Mouse (Mus musculus) forebrain, embryonic 13.5 days (tissue): ENCODE measurements around the gene Xlr3a. TPM values are rescaled to one million over a fixed set of nuclear protein-coding genes. Genes with fewer than 3 reads are reported as not detected.
"Not testable (repeated sequence)": the region's sequence is repeated elsewhere in the genome, so short reads cannot be mapped to it uniquely, and the experiment has no call there.

Experiments used
- ATAC-seq: fragments of 200-750 bp; cut with Nextera tagmentation; 2 replicates; pipeline ENCODE4 v1.8.0; 2017
- H3K27ac ChIP-seq: fragments of 300-500 bp; sonication (generic); 2 replicates; pipeline ENCODE4 v1.5.1; 2015; ENCODE audit warnings: inconsistent platforms, mild to moderate bottlenecking, moderate library complexity
- H3K27me3 ChIP-seq: fragments of 300-500 bp; sonication (generic); 2 replicates; pipeline ENCODE4 v1.6.1; 2015; ENCODE audit warnings: mild to moderate bottlenecking, inconsistent platforms
- H3K36me3 ChIP-seq: fragments of 300-500 bp; sonication (generic); 2 replicates; pipeline ENCODE4 v1.6.1; 2015; ENCODE audit warnings: mild to moderate bottlenecking, inconsistent platforms; ENCODE audit not compliant: poor library complexity, severe bottlenecking
- H3K4me1 ChIP-seq: fragments of 300-500 bp; sonication (generic); 2 replicates; pipeline ENCODE4 v1.6.1; 2015; ENCODE audit warnings: inconsistent platforms
- H3K4me2 ChIP-seq: fragments of 300-500 bp; sonication (generic); 2 replicates; pipeline ENCODE4 v1.6.1; 2015; ENCODE audit warnings: inconsistent platforms, mild to moderate bottlenecking, moderate library complexity
- H3K4me3 ChIP-seq: fragments of 300-500 bp; sonication (generic); 2 replicates; pipeline ENCODE4 v1.5.1; 2015; ENCODE audit warnings: mild to moderate bottlenecking, inconsistent platforms
- H3K9ac ChIP-seq: fragments of 300-500 bp; sonication (generic); 2 replicates; pipeline ENCODE4 v1.6.1; 2015; ENCODE audit warnings: mild to moderate bottlenecking, inconsistent platforms
- H3K9me3 ChIP-seq: fragments of 300-500 bp; sonication (generic); replicated peaks from 2 replicates; pipeline ENCODE4 v1.6.1; 2016; ENCODE audit warnings: inconsistent platforms
- WGBS: fragments of 180-500 bp; shearing (Covaris S2); methylation state at CpG from one replicate; pipeline ENCODE4 v1.1.7; 2015; 5-methylcytosine and 5-hydroxymethylcytosine counted together
- polyA plus RNA-seq: library from polyadenylated mRNA; unstranded; fragments of >200 nt; fragmentation: Nextera tagmentation; extraction: Ambion mirVana; gene quantifications from 2 replicates; pipeline ENCODE4 v1.2.1, GENCODE M21; 2015

The Xlr3a gene
- 2.9 and 3.4 TPM in 2 replicates for polyA plus RNA-seq

DNA sequence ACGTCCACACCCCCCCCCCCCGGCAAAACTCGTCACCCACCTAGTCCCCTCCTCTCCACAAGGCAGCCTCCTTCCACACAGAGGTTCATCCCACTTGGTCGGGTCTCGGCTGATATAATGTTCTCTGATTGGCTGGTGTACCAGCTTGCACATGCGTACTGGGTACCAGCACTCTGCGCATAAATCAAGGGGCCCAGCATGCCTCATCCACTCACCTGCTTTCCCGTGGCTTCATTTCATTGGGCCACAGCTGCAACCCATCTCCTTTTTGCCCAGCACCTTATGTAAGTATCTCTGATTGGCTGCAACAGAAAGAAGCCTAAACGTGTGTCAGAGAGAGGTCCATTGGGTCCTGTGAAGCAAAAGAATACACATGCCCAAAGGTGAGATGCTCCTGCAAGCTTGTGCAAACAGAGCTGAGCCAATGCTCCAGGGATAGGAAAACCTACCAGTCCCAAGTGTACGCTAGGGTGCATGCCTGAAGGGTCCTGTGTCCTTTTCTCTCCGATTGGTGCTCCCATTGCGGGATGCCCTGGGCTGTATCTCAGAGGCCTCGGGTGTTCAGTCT is at the start of gene Xlr3a:
Gene Xlr3a (minus strand): TSS at position 155 of the 568 bp plus-strand sequence.
- ATAC-seq, H3K36me3 ChIP-seq: not testable (repeated sequence)
- WGBS, result 73% methylated on average over 13 of the region's 13 CpGs

DNA sequence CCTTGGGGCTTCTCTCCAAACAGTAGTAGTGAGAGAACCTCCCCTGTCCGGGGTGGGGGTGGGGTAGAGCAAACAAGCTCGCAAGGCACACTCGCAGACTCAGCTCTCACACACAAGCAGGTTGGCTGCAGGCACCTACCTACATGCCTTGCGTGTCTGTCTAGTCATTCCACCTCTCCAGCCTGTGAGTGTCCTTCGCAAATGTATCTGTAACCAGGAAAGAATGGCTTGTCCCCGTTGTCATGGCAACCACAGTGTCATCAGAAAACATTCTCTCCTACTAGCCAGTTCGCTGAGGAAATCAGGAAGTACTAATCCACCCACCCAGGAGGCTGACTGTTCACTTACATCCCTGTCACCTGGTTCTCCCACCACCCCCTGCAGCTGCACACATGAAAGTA is 46.3 kb upstream of the Xlr3a start:
- not testable (repeated sequence) for H3K27ac ChIP-seq, H3K9me3 ChIP-seq, H3K9ac ChIP-seq, H3K27me3 ChIP-seq, H3K4me2 ChIP-seq, H3K36me3 ChIP-seq, H3K4me3 ChIP-seq, H3K4me1 ChIP-seq
- WGBS, result no CpG with 5 or more reads among the region's 7 CpGs
- ATAC-seq, result peak; percentile 66

More for the DNA sequence above, at the start of gene Xlr3a:
- H3K4me2 ChIP-seq, H3K9ac ChIP-seq, H3K4me3 ChIP-seq, H3K27ac ChIP-seq, H3K27me3 ChIP-seq, H3K9me3 ChIP-seq, H3K4me1 ChIP-seq: not testable (repeated sequence)

DNA sequence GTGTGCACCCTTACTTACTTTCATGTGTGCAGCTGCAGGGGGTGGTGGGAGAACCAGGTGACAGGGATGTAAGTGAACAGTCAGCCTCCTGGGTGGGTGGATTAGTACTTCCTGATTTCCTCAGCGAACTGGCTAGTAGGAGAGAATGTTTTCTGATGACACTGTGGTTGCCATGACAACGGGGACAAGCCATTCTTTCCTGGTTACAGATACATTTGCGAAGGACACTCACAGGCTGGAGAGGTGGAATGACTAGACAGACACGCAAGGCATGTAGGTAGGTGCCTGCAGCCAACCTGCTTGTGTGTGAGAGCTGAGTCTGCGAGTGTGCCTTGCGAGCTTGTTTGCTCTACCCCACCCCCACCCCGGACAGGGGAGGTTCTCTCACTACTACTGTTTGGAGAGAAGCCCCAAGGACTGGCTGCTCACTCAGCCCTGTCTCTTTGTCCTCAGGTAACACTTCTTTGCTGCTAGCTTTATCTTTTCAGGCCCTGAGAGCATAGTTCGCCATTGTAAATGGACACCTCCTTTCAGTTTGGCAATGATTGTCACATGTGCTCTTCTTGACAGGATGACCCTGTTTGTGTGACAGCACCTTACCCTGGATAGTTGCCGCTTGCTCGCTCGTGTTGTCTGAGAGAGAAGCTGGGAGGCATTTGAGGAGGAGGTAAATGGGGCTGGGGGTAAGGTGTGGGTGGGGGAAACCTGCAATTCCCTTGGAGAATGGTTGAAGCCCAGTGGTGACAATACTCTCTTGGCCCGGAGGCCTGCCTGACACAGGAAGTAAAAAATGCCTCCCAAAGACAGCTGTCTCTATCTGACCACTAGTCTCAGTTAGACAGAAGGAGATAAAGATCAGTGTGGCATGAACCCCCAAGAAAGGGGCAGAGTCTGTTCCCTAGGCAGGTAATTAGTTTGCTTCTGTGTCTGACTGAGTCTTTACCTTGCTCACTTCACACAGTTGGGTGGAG is 26.2 kb upstream of the Xlr3a start:
- peak; percentile 77 for ATAC-seq
- WGBS, result no CpG with 5 or more reads among the region's 12 CpGs
- H3K4me2 ChIP-seq, result not testable (repeated sequence)

DNA sequence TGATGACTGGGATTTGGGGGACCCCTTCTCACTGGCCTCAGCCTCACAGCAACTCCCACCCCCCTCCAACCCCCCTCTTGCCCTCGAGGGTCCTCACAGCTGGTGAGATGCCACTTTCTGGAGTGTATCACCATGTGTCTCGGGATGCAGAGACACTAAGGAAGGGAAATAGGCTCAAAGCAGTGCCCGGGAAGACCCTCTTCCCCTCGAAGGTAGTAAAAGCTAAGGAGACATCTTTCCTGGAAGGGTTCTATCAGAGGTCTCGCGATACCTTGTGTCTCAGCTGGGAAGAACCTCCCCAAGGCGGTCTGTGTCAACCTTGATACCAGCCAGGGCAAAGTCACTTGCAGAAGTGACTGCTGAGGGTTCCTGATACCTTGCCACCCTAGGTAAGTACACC is 19.9 kb upstream of the Xlr3a start, which contains the start of gene Gm14685:
Gene Gm14685 (plus strand): TSS at position 301 of the 400 bp plus-strand sequence.
- not testable (repeated sequence) for ATAC-seq, H3K27ac ChIP-seq, H3K4me3 ChIP-seq, H3K36me3 ChIP-seq, H3K9me3 ChIP-seq, H3K4me2 ChIP-seq, H3K4me1 ChIP-seq, H3K27me3 ChIP-seq, H3K9ac ChIP-seq
- no CpG with 5 or more reads among the region's 7 CpGs for WGBS

More for the DNA sequence above, 26.2 kb upstream of the Xlr3a start:
- H3K4me1 ChIP-seq, H3K9me3 ChIP-seq, H3K4me3 ChIP-seq, H3K36me3 ChIP-seq, H3K9ac ChIP-seq, H3K27me3 ChIP-seq, H3K27ac ChIP-seq: not testable (repeated sequence)

DNA sequence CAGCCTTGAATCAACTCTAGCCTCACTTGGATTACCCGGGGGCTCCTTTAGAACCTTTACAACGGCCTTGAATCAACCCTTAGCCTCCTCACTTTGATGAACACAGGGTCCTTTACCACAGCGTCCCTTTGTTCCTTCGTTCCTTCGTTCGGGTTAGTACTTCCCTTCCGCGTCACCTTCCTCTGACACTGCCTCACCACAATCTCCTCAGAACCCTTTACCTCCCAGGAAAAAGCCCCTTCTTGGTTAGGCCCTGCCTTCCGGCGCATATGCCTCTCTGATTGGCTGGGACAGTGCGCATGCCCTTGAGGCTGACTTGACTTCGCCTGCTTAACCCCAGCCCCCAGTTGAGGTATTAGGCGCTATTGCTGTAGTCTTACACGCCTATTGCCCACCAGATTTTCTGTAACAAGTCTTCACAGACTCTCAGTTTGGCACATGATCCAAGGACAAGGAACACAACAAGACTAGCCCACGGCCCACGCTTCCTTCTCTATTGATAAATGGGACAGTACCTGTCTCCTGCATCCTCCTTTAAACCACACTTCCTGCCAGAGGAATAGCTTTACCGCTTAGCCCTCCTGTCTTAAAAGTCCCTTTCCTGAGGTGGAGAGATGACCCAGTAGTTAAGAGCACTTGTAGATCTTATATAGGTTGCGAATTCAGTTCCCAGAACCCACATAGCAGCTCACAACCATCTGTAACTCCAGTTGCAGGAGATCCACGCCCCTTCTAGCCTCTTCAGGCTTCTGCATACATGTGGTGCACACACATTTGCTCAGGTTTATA is 14.4 kb downstream of the Xlr3a start, which contains the start of gene Xlr4a:
Gene Xlr4a (minus strand): TSS at position 212 of the 789 bp plus-strand sequence.
- not testable (repeated sequence) for ATAC-seq

GRCm38 (mm10) chrX:73066765-73067312 is 30.1 kb downstream of the Xlr3a start:
- H3K27me3 ChIP-seq, ATAC-seq, H3K4me2 ChIP-seq, H3K27ac ChIP-seq, H3K36me3 ChIP-seq, H3K4me3 ChIP-seq, H3K4me1 ChIP-seq, H3K9ac ChIP-seq, H3K9me3 ChIP-seq: not testable (repeated sequence)
- no CpG with 5 or more reads among the region's 5 CpGs for WGBS

More for the DNA sequence above, 14.4 kb downstream of the Xlr3a start, which contains the start of gene Xlr4a:
- not testable (repeated sequence) for H3K4me2 ChIP-seq, H3K27me3 ChIP-seq, H3K4me1 ChIP-seq, H3K4me3 ChIP-seq, H3K9ac ChIP-seq, H3K36me3 ChIP-seq, H3K9me3 ChIP-seq, H3K27ac ChIP-seq
- WGBS, result 86% methylated on average over 19 of the region's 19 CpGs

- no peaks in the 10 kb centered on the region for H3K36me3 ChIP-seq
- H3K4me1 ChIP-seq, result 0 out of 2 replicates have a peak, but pooled peaks cover 3% of the 10 kb centered on the region
- peak within 1 kb of the TSS; percentile 60 for H3K4me2 ChIP-seq
- H3K9me3 ChIP-seq, result no peaks in the 10 kb centered on the region
- peak within 1 kb of the TSS; percentile 61 for H3K9ac ChIP-seq
- peak within 1 kb of the TSS; percentile 37 for H3K4me3 ChIP-seq
- peak; percentile 76 for ATAC-seq
- H3K27ac ChIP-seq, result no peak within 1 kb of the TSS
- WGBS, result 24% methylated on average over 7 of the region's 7 CpGs
- 0 out of 2 replicates have a peak, but pooled peaks cover 2% of the 10 kb centered on the region for H3K27me3 ChIP-seq
Measured at GRCm38 (mm10) chrX:73064415-73064793, 32.5 kb downstream of the Xlr3a start, which contains the start of gene Pnma3. Pnma3 (plus strand) TSS chrX:73064787.

DNA sequence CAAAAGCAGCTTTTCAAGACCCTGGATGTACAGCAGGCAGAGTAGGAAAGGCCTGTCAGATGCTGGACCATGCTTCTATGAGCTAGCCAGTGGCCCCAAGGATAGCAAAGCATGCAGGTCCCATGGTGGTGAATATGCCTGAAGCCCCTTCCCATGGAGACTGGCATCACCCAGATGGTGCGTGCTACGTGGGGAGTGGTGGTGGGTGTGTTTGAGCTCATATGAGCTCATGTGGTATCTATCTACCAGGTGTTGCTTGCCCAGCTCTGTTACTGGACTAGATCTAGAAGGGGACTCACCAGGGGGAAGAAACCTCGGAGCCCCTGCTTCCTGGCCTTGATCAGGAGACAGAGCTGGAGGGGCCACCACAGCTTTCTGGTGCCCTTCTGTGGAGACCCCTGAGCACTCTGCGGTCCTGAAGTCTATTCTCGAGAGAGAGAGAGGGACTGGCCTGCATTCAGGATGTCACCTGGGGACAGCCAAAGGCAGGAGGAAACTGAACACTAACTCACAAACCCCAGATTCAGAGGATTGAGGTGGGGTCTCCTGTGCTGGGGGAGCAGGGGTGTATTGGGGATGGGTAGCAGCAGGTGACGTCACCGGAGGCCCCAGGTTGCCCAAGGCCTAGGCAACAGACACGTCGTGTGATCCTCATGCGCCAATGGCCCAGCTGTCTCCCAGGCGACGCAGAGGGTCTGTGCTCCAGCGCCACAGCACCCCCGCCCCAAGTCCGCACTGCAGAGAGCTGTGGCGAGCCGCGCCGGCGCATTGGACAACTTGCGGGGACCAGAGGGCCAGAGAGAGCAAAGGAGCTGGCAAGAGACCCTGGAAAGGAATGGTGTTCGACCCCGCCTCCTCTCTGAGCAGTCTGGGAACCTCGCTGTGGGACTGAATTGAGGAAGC is 33.1 kb downstream of the Xlr3a start:
- Histone ChIP-seq H3K4me2 (peak overlapping the region; percentile 60), H3K9ac (peak overlapping the region; percentile 61), H3K27me3 (0 out of 2 replicates have a peak, but pooled peaks cover 2% of the 10 kb centered on the region), H3K27ac (no peak overlapping the region), H3K36me3 (no peaks in the 10 kb centered on the region), H3K4me1 (0 out of 2 replicates have a peak, but pooled peaks cover 3% of the 10 kb centered on the region), H3K9me3 (no peaks in the 10 kb centered on the region), H3K4me3 (peak overlapping the region; percentile 37)
- ATAC-seq, result peak; percentile 88
- WGBS, result 27% methylated on average over 24 of the region's 24 CpGs

GRCm38 (mm10) chrX:73062323-73062722 is 34.6 kb downstream of the Xlr3a start:
- Histone ChIP-seq H3K9me3 (no peaks in the 10 kb centered on the region), H3K27ac (no peak overlapping the region), H3K27me3 (0 out of 2 replicates have a peak, but pooled peaks cover 2% of the 10 kb centered on the region), H3K4me1 (0 out of 2 replicates have a peak, but pooled peaks cover 3% of the 10 kb centered on the region), H3K4me3 (no peak overlapping the region), H3K4me2 (no peak overlapping the region), H3K9ac (no peak overlapping the region), H3K36me3 (no peaks in the 10 kb centered on the region)
- ATAC-seq, result no peak
- 52% methylated on average over 5 of the region's 5 CpGs for WGBS

- no peak overlapping the region for H3K4me3 ChIP-seq
Measured at GRCm38 (mm10) chrX:73061528-73061927, 35.4 kb downstream of the Xlr3a start.

More at GRCm38 (mm10) chrX:73061528-73061927, 35.4 kb downstream of the Xlr3a start:
- no peak for ATAC-seq
- no peaks in the 10 kb centered on the region for H3K9me3 ChIP-seq
- 0 out of 2 replicates have a peak, but pooled peaks cover 2% of the 10 kb centered on the region for H3K27me3 ChIP-seq
- 0 out of 2 replicates have a peak, but pooled peaks cover 3% of the 10 kb centered on the region for H3K4me1 ChIP-seq
- no peak overlapping the region for H3K4me2 ChIP-seq
- WGBS, result 74% methylated on average over 1 of the region's 1 CpGs
- H3K27ac ChIP-seq, result no peak overlapping the region
- no peak overlapping the region for H3K9ac ChIP-seq
- H3K36me3 ChIP-seq, result no peaks in the 10 kb centered on the region
